Mouse (Mus musculus): Measurements from ENCODE around the gene Timp2. TPM values are rescaled to one million over a fixed set of nuclear protein-coding genes. Genes with fewer than 3 reads are reported as not detected.
A peak's percentile ranks its signal among the peaks of the same experiment; 100 is the strongest.

Timp2 gene
- polyA plus RNA-seq, 1 experiment from 2014 or later = 115 TPM

- WGBS = 2% methylated on average over 16 of the region's 16 CpGs
- H3K4me2 ChIP-seq (replicated peaks) = peak overlapping the region; percentile 90
- no peaks in the 10 kb centered on the region for H3K9me3 ChIP-seq
- H3K4me1 ChIP-seq = peaks cover 13% of the 10 kb centered on the region
- H3K9ac ChIP-seq = peak overlapping the region; percentile 93
- peaks cover 33% of the 10 kb centered on the region for H3K36me3 ChIP-seq
- H3K27me3 ChIP-seq = no peaks in the 10 kb centered on the region
- peak overlapping the region; percentile 82 for H3K27ac ChIP-seq
- H3K4me3 ChIP-seq = peak overlapping the region; percentile 95
- ATAC-seq (ENCODE audit: insufficient number of reproducible peaks, insufficient read depth, low FRiP score, low TSS enrichment) = no peak
These were observed 66.5 kb downstream of the Timp2 start for GRCm38 (mm10) chr11:118289037-118289511.

GRCm38 (mm10) chr11:118287573-118287972 is 68.0 kb downstream of the Timp2 start:
- Histone ChIP-seq H3K36me3 (peaks cover 48% of the 10 kb centered on the region), H3K9me3 (no peaks in the 10 kb centered on the region), H3K4me1 (peaks cover 13% of the 10 kb centered on the region), H3K27me3 (no peaks in the 10 kb centered on the region), H3K9ac (no peak overlapping the region), H3K4me2 (replicated peaks) (no peak overlapping the region), H3K4me3 (no peak overlapping the region), H3K27ac (no peak overlapping the region)
- WGBS = 96% methylated on average over 9 of the region's 9 CpGs
- ATAC-seq (ENCODE audit: insufficient number of reproducible peaks, insufficient read depth, low FRiP score, low TSS enrichment) = no peak

DNA sequence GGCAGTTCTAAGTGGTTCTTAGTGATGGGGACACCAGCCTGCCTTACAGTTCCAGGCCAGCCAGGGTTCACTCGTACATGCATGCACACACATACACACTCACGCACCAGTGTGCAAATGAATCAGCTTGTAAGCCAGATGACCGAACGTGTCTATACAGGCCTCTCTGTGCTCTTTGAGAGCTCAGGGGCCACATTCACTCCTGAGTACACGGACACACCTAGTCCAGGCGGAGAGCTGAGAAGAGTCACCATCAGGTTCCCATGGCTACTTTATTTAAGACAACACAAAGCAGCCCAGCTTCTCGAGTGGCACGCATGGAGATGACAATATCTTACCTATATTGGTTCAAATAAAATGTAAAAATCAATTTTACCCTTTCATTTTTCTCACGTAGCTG is 69.1 kb downstream of the Timp2 start:
- Histone ChIP-seq H3K4me3 (no peak overlapping the region), H3K27ac (no peak overlapping the region), H3K9me3 (no peaks in the 10 kb centered on the region), H3K9ac (no peak overlapping the region), H3K4me2 (replicated peaks) (no peak overlapping the region), H3K4me1 (peaks cover 13% of the 10 kb centered on the region), H3K27me3 (no peaks in the 10 kb centered on the region), H3K36me3 (peaks cover 59% of the 10 kb centered on the region)
- WGBS = 91% methylated on average over 9 of the region's 9 CpGs
- ATAC-seq (ENCODE audit: insufficient number of reproducible peaks, insufficient read depth, low FRiP score, low TSS enrichment) = no peak

DNA sequence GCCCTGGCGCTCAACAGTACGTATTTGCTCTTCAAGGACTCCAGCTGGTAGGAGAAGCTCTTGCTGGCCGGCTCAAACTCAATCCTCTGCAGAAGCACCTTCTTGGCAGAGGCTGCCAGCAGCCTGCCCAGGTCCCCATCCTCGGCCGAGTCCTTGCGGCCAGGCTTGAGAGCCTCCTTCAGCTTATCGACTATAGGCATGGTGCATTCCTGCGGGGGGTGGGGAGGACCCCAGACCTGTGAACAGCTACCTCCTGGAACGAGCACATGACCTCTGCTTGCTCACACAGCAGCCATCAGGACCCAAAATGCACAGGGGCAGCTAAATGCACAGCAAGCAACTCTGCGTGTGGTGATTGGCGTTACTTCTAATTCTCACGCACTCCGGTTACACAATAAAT is 69.7 kb downstream of the Timp2 start:
- ATAC-seq (ENCODE audit: insufficient number of reproducible peaks, insufficient read depth, low FRiP score, low TSS enrichment) = no peak
- Histone ChIP-seq H3K9me3 (no peaks in the 10 kb centered on the region), H3K27me3 (no peaks in the 10 kb centered on the region), H3K4me2 (replicated peaks) (no peak overlapping the region), H3K27ac (no peak overlapping the region), H3K9ac (no peak overlapping the region), H3K4me1 (peaks cover 13% of the 10 kb centered on the region), H3K36me3 (peaks cover 64% of the 10 kb centered on the region), H3K4me3 (no peak overlapping the region)
- 93% methylated on average over 13 of the region's 13 CpGs for WGBS

DNA sequence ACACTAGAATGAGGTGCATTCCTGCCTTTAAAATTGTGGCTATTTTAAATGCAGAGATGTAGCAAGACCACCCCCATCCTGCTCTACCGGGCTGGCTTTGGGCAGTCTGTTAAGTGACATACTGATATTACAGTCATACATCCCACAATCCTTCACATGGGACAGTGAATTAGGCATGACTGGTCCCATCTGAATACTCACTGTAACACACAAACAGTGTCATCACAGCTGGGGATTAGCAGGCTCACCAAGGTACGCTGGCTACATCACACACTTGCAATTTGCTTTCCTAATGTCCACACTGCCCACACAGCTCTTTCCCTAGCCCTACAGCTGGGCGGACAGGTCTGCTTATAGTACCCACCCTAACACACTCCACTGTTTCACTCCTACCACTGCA is 75.3 kb downstream of the Timp2 start:
- H3K9ac ChIP-seq = no peak overlapping the region
- no peak overlapping the region for H3K27ac ChIP-seq
- WGBS = 90% methylated on average over 3 of the region's 3 CpGs
- H3K9me3 ChIP-seq = no peaks in the 10 kb centered on the region
- no peaks in the 10 kb centered on the region for H3K27me3 ChIP-seq
- H3K4me1 ChIP-seq = no peaks in the 10 kb centered on the region
- no peak overlapping the region for H3K4me3 ChIP-seq
- no peak overlapping the region for H3K4me2 ChIP-seq (replicated peaks)
- peaks cover 98% of the 10 kb centered on the region for H3K36me3 ChIP-seq
- no peak for ATAC-seq (ENCODE audit: insufficient number of reproducible peaks, insufficient read depth, low FRiP score, low TSS enrichment)

GRCm38 (mm10) chr11:118276328-118276727 is 79.2 kb downstream of the Timp2 start:
- Histone ChIP-seq H3K4me3 (no peak overlapping the region), H3K9ac (no peak overlapping the region), H3K27me3 (no peaks in the 10 kb centered on the region), H3K9me3 (no peaks in the 10 kb centered on the region), H3K36me3 (peaks cover 97% of the 10 kb centered on the region), H3K4me1 (no peaks in the 10 kb centered on the region), H3K27ac (no peak overlapping the region), H3K4me2 (replicated peaks) (no peak overlapping the region)
- ATAC-seq (ENCODE audit: insufficient number of reproducible peaks, insufficient read depth, low FRiP score, low TSS enrichment) = no peak
- WGBS = 91% methylated on average over 7 of the region's 7 CpGs

GRCm38 (mm10) chr11:118275092-118275491 is 80.4 kb downstream of the Timp2 start:
- Histone ChIP-seq H3K9ac (no peak overlapping the region), H3K4me3 (no peak overlapping the region), H3K9me3 (no peaks in the 10 kb centered on the region), H3K27ac (no peak overlapping the region), H3K4me1 (no peaks in the 10 kb centered on the region), H3K36me3 (peaks cover 97% of the 10 kb centered on the region), H3K4me2 (replicated peaks) (no peak overlapping the region), H3K27me3 (no peaks in the 10 kb centered on the region)
- no peak for ATAC-seq (ENCODE audit: insufficient number of reproducible peaks, insufficient read depth, low FRiP score, low TSS enrichment)
- 96% methylated on average over 9 of the region's 9 CpGs for WGBS

GRCm38 (mm10) chr11:118269827-118270226 is 85.7 kb downstream of the Timp2 start:
- Histone ChIP-seq H3K9ac (no peak overlapping the region), H3K4me3 (no peak overlapping the region), H3K27ac (no peak overlapping the region), H3K36me3 (peaks cover 86% of the 10 kb centered on the region), H3K27me3 (no peaks in the 10 kb centered on the region), H3K9me3 (no peaks in the 10 kb centered on the region), H3K4me1 (no peaks in the 10 kb centered on the region), H3K4me2 (replicated peaks) (no peak overlapping the region)
- WGBS = 96% methylated on average over 3 of the region's 3 CpGs
- no peak for ATAC-seq (ENCODE audit: insufficient number of reproducible peaks, insufficient read depth, low FRiP score, low TSS enrichment)

DNA sequence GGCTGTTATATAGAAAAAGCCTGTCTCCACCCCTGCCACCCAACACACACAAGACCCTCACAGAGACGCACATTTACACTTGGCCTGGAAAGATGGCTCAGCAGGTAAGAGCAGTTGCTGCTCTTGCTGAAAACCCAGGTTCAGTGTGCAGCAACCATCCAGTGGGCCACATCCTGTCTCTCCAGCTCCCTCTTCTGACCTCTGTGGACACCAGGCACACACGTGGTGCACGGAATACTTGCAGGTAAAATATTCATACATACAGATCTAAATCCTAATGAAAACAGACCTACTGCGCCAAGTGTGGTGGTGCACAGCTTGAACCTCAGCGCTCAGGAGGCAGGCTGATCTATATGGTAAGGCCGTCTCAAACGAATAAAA is 88.9 kb downstream of the Timp2 start:
- Histone ChIP-seq H3K27me3 (no peaks in the 10 kb centered on the region), H3K4me3 (no peak overlapping the region), H3K4me2 (replicated peaks) (no peak overlapping the region), H3K36me3 (peaks cover 87% of the 10 kb centered on the region), H3K9ac (no peak overlapping the region), H3K9me3 (no peaks in the 10 kb centered on the region), H3K27ac (no peak overlapping the region), H3K4me1 (no peaks in the 10 kb centered on the region)
- WGBS = 90% methylated on average over 7 of the region's 7 CpGs
- no peak for ATAC-seq (ENCODE audit: insufficient number of reproducible peaks, insufficient read depth, low FRiP score, low TSS enrichment)

- H3K4me2 ChIP-seq (replicated peaks) = no peak overlapping the region
- H3K9me3 ChIP-seq = no peaks in the 10 kb centered on the region
- ATAC-seq (ENCODE audit: insufficient number of reproducible peaks, insufficient read depth, low FRiP score, low TSS enrichment) = no peak
- H3K27me3 ChIP-seq = no peaks in the 10 kb centered on the region
- WGBS = 89% methylated on average over 10 of the region's 10 CpGs
- H3K4me3 ChIP-seq = no peak overlapping the region
- no peaks in the 10 kb centered on the region for H3K4me1 ChIP-seq
- H3K27ac ChIP-seq = no peak overlapping the region
- peaks cover 87% of the 10 kb centered on the region for H3K36me3 ChIP-seq
- no peak overlapping the region for H3K9ac ChIP-seq
These were observed 89.4 kb downstream of the Timp2 start for GRCm38 (mm10) chr11:118266044-118266665.

DNA sequence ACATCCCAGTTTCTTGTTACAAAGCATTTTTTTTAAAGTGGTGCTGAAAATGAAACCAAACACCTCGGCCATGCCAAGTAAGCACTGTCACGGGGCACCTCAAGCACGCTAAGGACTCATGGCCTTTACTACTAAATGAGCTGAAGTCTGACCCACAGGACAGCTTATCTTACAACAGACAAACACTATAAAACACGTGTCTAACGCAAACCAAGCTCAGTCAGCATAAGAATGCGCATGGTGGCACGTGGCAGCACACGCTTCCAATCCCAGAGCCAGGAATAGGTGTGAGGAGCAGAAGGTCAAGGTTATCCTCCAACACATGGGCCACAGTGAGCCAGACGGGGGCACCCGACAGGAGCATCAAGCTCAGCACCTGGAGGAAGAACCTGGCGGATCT is 89.9 kb downstream of the Timp2 start:
- Histone ChIP-seq H3K27me3 (no peaks in the 10 kb centered on the region), H3K4me2 (replicated peaks) (no peak overlapping the region), H3K36me3 (peaks cover 89% of the 10 kb centered on the region), H3K4me1 (no peaks in the 10 kb centered on the region), H3K4me3 (no peak overlapping the region), H3K27ac (no peak overlapping the region), H3K9me3 (no peaks in the 10 kb centered on the region), H3K9ac (no peak overlapping the region)
- 87% methylated on average over 11 of the region's 11 CpGs for WGBS
- ATAC-seq (ENCODE audit: insufficient number of reproducible peaks, insufficient read depth, low FRiP score, low TSS enrichment) = no peak

- Histone ChIP-seq H3K27me3 (no peaks in the 10 kb centered on the region), H3K4me3 (no peak overlapping the region), H3K9ac (no peak overlapping the region), H3K9me3 (no peaks in the 10 kb centered on the region), H3K36me3 (peaks cover 95% of the 10 kb centered on the region), H3K27ac (no peak overlapping the region), H3K4me1 (no peaks in the 10 kb centered on the region), H3K4me2 (replicated peaks) (no peak overlapping the region)
- 94% methylated on average over 5 of the region's 5 CpGs for WGBS
- no peak for ATAC-seq (ENCODE audit: insufficient number of reproducible peaks, insufficient read depth, low FRiP score, low TSS enrichment)
These were observed 92.4 kb downstream of the Timp2 start for GRCm38 (mm10) chr11:118263146-118263545.

All from embryonic facial prominence, embryonic 12.5 days (tissue).